Mouse (Mus musculus) forebrain, embryonic 14.5 days (tissue): Measurements from ENCODE around the gene Spred3. TPM values are rescaled to one million over a fixed set of nuclear protein-coding genes. Genes with fewer than 3 reads are reported as not detected.
"Not testable (repeated sequence)": the region's sequence is repeated elsewhere in the genome, so short reads cannot be mapped to it uniquely, and the experiment has no call there.

Experiments
- ATAC-seq: fragments of 200-750 bp; cut with Nextera tagmentation; 2 replicates; pipeline ENCODE4 v1.8.0; 2017; ENCODE audit warnings: mild to moderate bottlenecking, moderate library complexity
- DNase-seq: peaks from one replicate; pipeline ENCODE4 v3.0.0-alpha.2; 2015; ENCODE audit warnings: low spot score
- H3K27ac ChIP-seq: fragments of 300-500 bp; sonication (generic); 2 replicates; pipeline ENCODE4 v1.5.1; 2014; ENCODE audit warnings: low read depth, mild to moderate bottlenecking, control low read depth, low read length, moderate library complexity
- H3K27me3 ChIP-seq: fragments of 300-500 bp; sonication (generic); replicated peaks from 2 replicates; pipeline ENCODE4 v1.6.1; 2014; ENCODE audit warnings: low read length, control low read depth, mixed read lengths; ENCODE audit not compliant: control insufficient read depth, insufficient read depth
- H3K36me3 ChIP-seq: fragments of 300-500 bp; sonication (generic); 2 replicates; pipeline ENCODE4 v1.6.1; 2014; ENCODE audit warnings: low read length, control low read depth; ENCODE audit not compliant: control insufficient read depth, insufficient read depth
- H3K4me1 ChIP-seq: fragments of 300-500 bp; sonication (generic); 2 replicates; pipeline ENCODE4 v1.6.1; 2014; ENCODE audit warnings: antibody characterized with exemption, low read length, control low read depth; ENCODE audit not compliant: control insufficient read depth, insufficient read depth
- H3K4me2 ChIP-seq: fragments of 300-500 bp; sonication (generic); 2 replicates; pipeline ENCODE4 v1.6.1; 2014; ENCODE audit warnings: mild to moderate bottlenecking, control low read depth, low read length
- H3K4me3 ChIP-seq: fragments of 300-500 bp; sonication (generic); 2 replicates; pipeline ENCODE4 v1.5.1; 2014; ENCODE audit warnings: low read depth, low read length, control low read depth
- H3K9ac ChIP-seq: fragments of 300-500 bp; sonication (generic); 2 replicates; pipeline ENCODE4 v1.6.1; 2014; ENCODE audit warnings: mild to moderate bottlenecking, low read length, control low read depth, moderate library complexity
- H3K9me3 ChIP-seq: fragments of 300-500 bp; sonication (generic); replicated peaks from 2 replicates; pipeline ENCODE4 v1.6.1; 2016; ENCODE audit warnings: low read length, control low read depth, mixed read lengths; ENCODE audit not compliant: control insufficient read depth
- WGBS: fragments of 180-500 bp; shearing (Covaris S2); extraction: QIAGEN DNeasy Blood & Tissue Kit; methylation state at CpG from one replicate; pipeline ENCODE4 v1.1.7; 2014; 5-methylcytosine and 5-hydroxymethylcytosine counted together
- polyA plus RNA-seq: library from polyadenylated mRNA; unstranded; fragments of >200 nt; fragmentation: Nextera tagmentation; extraction: Ambion mirVana; gene quantifications from 2 replicates; pipeline ENCODE4 v1.2.1, GENCODE M21; 2014

Gene Spred3
- polyA plus RNA-seq, 1 experiment from 2014 or later = 4.4 TPM

GRCm38 (mm10) chr7:29202577-29202976 is 32.4 kb upstream of the Spred3 start:
- no peak overlapping the region for H3K4me3 ChIP-seq
- H3K9me3 ChIP-seq = no peaks in the 10 kb centered on the region
- no peaks in the 10 kb centered on the region for H3K36me3 ChIP-seq
- no peaks in the 10 kb centered on the region for H3K4me1 ChIP-seq
- H3K9ac ChIP-seq = no peak overlapping the region
- ATAC-seq (no peak), DNase-seq (no peak)
- 87% methylated on average over 6 of the region's 6 CpGs for WGBS
- H3K27me3 ChIP-seq = no peaks in the 10 kb centered on the region
- H3K4me2 ChIP-seq = no peak overlapping the region
- H3K27ac ChIP-seq = no peak overlapping the region

GRCm38 (mm10) chr7:29194230-29194629 is 24.0 kb upstream of the Spred3 start:
- H3K27me3 ChIP-seq, H3K9me3 ChIP-seq, DNase-seq, H3K36me3 ChIP-seq, H3K27ac ChIP-seq, ATAC-seq, H3K4me1 ChIP-seq, H3K9ac ChIP-seq, H3K4me3 ChIP-seq, H3K4me2 ChIP-seq: not testable (repeated sequence)
- 100% methylated on average over 1 of the region's 1 CpGs for WGBS

- H3K9me3 ChIP-seq, H3K27ac ChIP-seq, H3K9ac ChIP-seq, DNase-seq, ATAC-seq, H3K4me3 ChIP-seq, H3K4me2 ChIP-seq, H3K36me3 ChIP-seq, H3K27me3 ChIP-seq: not testable (repeated sequence)
- H3K4me1 ChIP-seq = peaks cover 10% of the 10 kb centered on the region
- WGBS = 92% methylated on average over 4 of the region's 4 CpGs
These were observed 11.1 kb upstream of the Spred3 start for GRCm38 (mm10) chr7:29181323-29181722.

GRCm38 (mm10) chr7:29180854-29181236 is 10.6 kb upstream of the Spred3 start:
- Histone ChIP-seq H3K9ac (peak overlapping the region; percentile 17), H3K27ac (peak overlapping the region; percentile 21; the same call in 1 of the 2 replicates), H3K36me3 (peaks cover 14% of the 10 kb centered on the region), H3K4me2 (peak overlapping the region; percentile 77), H3K4me3 (peak overlapping the region; percentile 75), H3K27me3 (no peaks in the 10 kb centered on the region), H3K9me3 (no peaks in the 10 kb centered on the region), H3K4me1 (peaks cover 10% of the 10 kb centered on the region)
- 40% methylated on average over 5 of the region's 5 CpGs for WGBS
- DNase-seq (no peak), ATAC-seq (no peak; the same call in 1 of the 2 replicates)

- WGBS = under 1% methylated on average over 62 of the region's 62 CpGs
These were observed 10.1 kb upstream of the Spred3 start, which contains the start of gene Psmd8 for GRCm38 (mm10) chr7:29180077-29180853. Psmd8 (minus strand) TSS chr7:29180701.

GRCm38 (mm10) chr7:29179323-29179722 is 9.1 kb upstream of the Spred3 start:
- no peak overlapping the region for H3K27ac ChIP-seq
- 49% methylated on average over 7 of the region's 7 CpGs for WGBS
- peaks cover 10% of the 10 kb centered on the region for H3K4me1 ChIP-seq
- H3K9ac ChIP-seq = peak overlapping the region; percentile 82
- H3K27me3 ChIP-seq = no peaks in the 10 kb centered on the region
- no peak for ATAC-seq
- H3K4me2 ChIP-seq = peak overlapping the region; percentile 77
- peaks cover 29% of the 10 kb centered on the region for H3K36me3 ChIP-seq
- DNase-seq = no peak
- H3K9me3 ChIP-seq = no peaks in the 10 kb centered on the region
- H3K4me3 ChIP-seq = peak overlapping the region; percentile 75

More at GRCm38 (mm10) chr7:29180077-29180853, 10.1 kb upstream of the Spred3 start, which contains the start of gene Psmd8:
- H3K9me3 ChIP-seq = no peaks in the 10 kb centered on the region
- peak within 1 kb of the TSS; percentile 82 for H3K9ac ChIP-seq
- peak; percentile 99 for DNase-seq
- peak within 1 kb of the TSS; percentile 77 for H3K4me2 ChIP-seq
- no peaks in the 10 kb centered on the region for H3K27me3 ChIP-seq
- H3K27ac ChIP-seq = peak within 1 kb of the TSS; percentile 48; the same call in 1 of the 2 replicates
- peak within 1 kb of the TSS; percentile 75 for H3K4me3 ChIP-seq
- peaks cover 10% of the 10 kb centered on the region for H3K4me1 ChIP-seq
- peak; percentile 97 for ATAC-seq
- H3K36me3 ChIP-seq = peaks cover 20% of the 10 kb centered on the region

GRCm38 (mm10) chr7:29178106-29178505 is 7.9 kb upstream of the Spred3 start:
- Histone ChIP-seq H3K9ac (no peak overlapping the region), H3K36me3 (peaks cover 42% of the 10 kb centered on the region), H3K27ac (no peak overlapping the region), H3K4me3 (no peak overlapping the region), H3K4me1 (peaks cover 10% of the 10 kb centered on the region), H3K9me3 (no peaks in the 10 kb centered on the region), H3K4me2 (no peak overlapping the region), H3K27me3 (peaks cover 10% of the 10 kb centered on the region)
- DNase-seq (no peak), ATAC-seq (no peak)
- 84% methylated on average over 4 of the region's 4 CpGs for WGBS

- peaks cover 7% of the 10 kb centered on the region; the same call in 1 of the 2 replicates for H3K4me1 ChIP-seq
- H3K4me2 ChIP-seq = no peak overlapping the region
- ATAC-seq (no peak), DNase-seq (no peak)
- no peak overlapping the region for H3K4me3 ChIP-seq
- H3K27me3 ChIP-seq = peaks cover 31% of the 10 kb centered on the region
- H3K9me3 ChIP-seq = no peaks in the 10 kb centered on the region
- H3K36me3 ChIP-seq = peaks cover 48% of the 10 kb centered on the region
- no peak overlapping the region for H3K27ac ChIP-seq
- 41% methylated on average over 32 of the region's 32 CpGs for WGBS
- H3K9ac ChIP-seq = no peak overlapping the region
These were observed 2.3 kb upstream of the Spred3 start for GRCm38 (mm10) chr7:29172390-29173016.
